Mouse (Mus musculus) hindbrain, embryonic 16.5 days (tissue): ENCODE measurements around the gene Gm21974. TPM values are rescaled to one million over a fixed set of nuclear protein-coding genes. Genes with fewer than 3 reads are reported as not detected.
"Not testable (repeated sequence)": the region's sequence is repeated elsewhere in the genome, so short reads cannot be mapped to it uniquely, and the experiment has no call there.

Source experiments
- ATAC-seq: fragments of 200-750 bp; cut with Nextera tagmentation; 2 replicates; pipeline ENCODE4 v1.8.0; 2017; ENCODE audit warnings: moderate TSS enrichment, moderate library complexity
- H3K27ac ChIP-seq: fragments of 300-500 bp; sonication (generic); 2 replicates; pipeline ENCODE4 v1.5.1; 2014; ENCODE audit warnings: low read depth, mild to moderate bottlenecking, control low read depth, low read length, moderate library complexity
- H3K27me3 ChIP-seq: fragments of 300-500 bp; sonication (generic); replicated peaks from 2 replicates; pipeline ENCODE4 v1.6.1; 2014; ENCODE audit warnings: low read length; ENCODE audit not compliant: control insufficient read depth, insufficient read depth
- H3K36me3 ChIP-seq: fragments of 300-500 bp; sonication (generic); 2 replicates; pipeline ENCODE4 v1.6.1; 2014; ENCODE audit warnings: mild to moderate bottlenecking, low read length, moderate library complexity, mixed read lengths; ENCODE audit not compliant: control insufficient read depth, insufficient read depth
- H3K4me1 ChIP-seq: fragments of 300-500 bp; sonication (generic); 2 replicates; pipeline ENCODE4 v1.6.1; 2014; ENCODE audit warnings: low read depth, low read length; ENCODE audit not compliant: control insufficient read depth, insufficient read depth
- H3K4me2 ChIP-seq: fragments of 300-500 bp; sonication (generic); 2 replicates; pipeline ENCODE4 v1.6.1; 2014; ENCODE audit warnings: mild to moderate bottlenecking, low read length, control low read depth, moderate library complexity
- H3K4me3 ChIP-seq: fragments of 300-500 bp; sonication (generic); 2 replicates; pipeline ENCODE4 v1.5.1; 2014; ENCODE audit warnings: mild to moderate bottlenecking, low read length, control low read depth, moderate library complexity
- H3K9ac ChIP-seq: fragments of 300-500 bp; sonication (generic); 2 replicates; pipeline ENCODE4 v1.6.1; 2014; ENCODE audit warnings: low read depth, mild to moderate bottlenecking, control low read depth, low read length, moderate library complexity
- H3K9me3 ChIP-seq: fragments of 300-500 bp; sonication (generic); 2 replicates; pipeline ENCODE4 v1.6.1; 2014; ENCODE audit warnings: mild to moderate bottlenecking, low read length, moderate library complexity; ENCODE audit not compliant: control insufficient read depth
- WGBS: fragments of 180-500 bp; shearing (Covaris S2); extraction: QIAGEN DNeasy Blood & Tissue Kit; methylation state at CpG from one replicate; pipeline ENCODE4 v1.1.7; 2014; 5-methylcytosine and 5-hydroxymethylcytosine counted together
- polyA plus RNA-seq: library from polyadenylated mRNA; unstranded; fragments of >200 nt; fragmentation: Nextera tagmentation; extraction: Ambion mirVana; gene quantifications from 2 replicates; pipeline ENCODE4 v1.2.1, GENCODE M21; 2015

Gm21974 gene
- not detected in 2 replicates for polyA plus RNA-seq

DNA sequence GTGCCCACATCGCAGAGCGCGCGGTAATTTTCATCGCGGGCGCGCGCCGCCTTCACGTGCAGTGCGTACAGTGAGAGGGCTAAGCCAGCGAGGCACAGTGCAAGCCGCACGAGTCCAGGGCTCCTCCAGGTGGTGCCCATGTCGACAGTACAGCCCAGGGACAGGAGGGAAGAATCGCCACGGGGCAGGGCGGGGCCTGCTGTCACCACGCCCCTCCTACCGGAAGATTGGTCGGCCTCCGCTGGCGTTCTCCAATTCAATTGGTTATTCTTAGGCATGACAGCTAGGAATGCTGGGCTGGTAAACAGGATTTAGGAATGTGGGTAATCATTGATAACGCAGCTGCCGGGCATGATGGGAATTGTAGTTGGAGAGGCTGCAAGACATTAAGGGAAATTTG is at the start of gene Gm21974, which contains the start of gene Vkorc1:
Gene Gm21974, minus strand, starts transcription at position 13 of the 400 bp plus-strand sequence.
Gene Vkorc1, minus strand, starts transcription at position 176 of the 400 bp plus-strand sequence.
- peaks cover 7% of the 10 kb centered on the region for H3K4me1 ChIP-seq
- H3K4me2 ChIP-seq: peak within 1 kb of the TSS; percentile 88
- no peaks in the 10 kb centered on the region for H3K36me3 ChIP-seq
- peak within 1 kb of the TSS; percentile 75 for H3K9ac ChIP-seq
- H3K4me3 ChIP-seq: peak within 1 kb of the TSS; percentile 79
- H3K9me3 ChIP-seq: no peaks in the 10 kb centered on the region
- peak within 1 kb of the TSS; percentile 80 for H3K27ac ChIP-seq
- peak; percentile 98 for ATAC-seq
- 0% methylated on average over 26 of the region's 26 CpGs for WGBS
- no peaks in the 10 kb centered on the region for H3K27me3 ChIP-seq

DNA sequence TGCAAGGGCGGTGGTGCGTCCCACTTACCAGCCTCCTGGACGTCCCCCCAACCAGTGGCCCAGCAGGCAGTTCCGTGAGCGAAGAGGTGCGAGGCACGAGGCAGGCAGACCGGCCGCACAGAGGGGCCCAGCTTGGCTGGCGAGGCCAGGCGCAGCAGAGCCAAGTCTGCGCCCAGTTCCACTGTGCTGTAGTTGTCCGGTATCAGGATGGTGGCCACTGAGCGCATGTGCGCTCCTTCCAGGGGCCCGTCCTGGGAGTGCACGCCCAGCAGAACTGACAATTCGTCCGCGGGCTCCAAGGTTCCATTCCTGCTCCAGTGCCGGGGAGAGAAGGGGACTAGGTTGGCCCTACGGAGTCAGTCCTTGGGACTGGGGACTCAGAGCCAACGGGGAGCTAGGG is 49.4 kb upstream of the Gm21974 start:
- H3K4me2 ChIP-seq: peak overlapping the region; percentile 25; the same call in 1 of the 2 replicates

DNA sequence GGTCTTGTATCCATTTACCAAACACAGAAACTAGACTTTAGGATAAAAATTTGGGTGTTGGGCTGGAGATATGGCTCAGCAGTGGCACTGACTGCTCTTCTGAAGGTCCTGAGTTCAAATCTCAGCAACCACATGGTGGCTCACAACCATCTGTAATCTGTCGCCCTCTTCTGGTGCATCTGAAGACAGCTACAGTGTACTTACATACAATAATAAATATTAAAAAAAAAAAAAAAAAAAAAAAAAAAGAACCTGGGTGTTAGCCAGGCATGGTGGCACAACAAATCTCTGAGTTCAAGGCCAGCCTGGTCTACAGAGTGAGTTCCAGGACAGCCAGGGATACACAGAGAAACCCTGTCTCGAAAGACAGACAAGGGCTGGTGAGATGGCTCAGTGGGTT is 46.8 kb upstream of the Gm21974 start:
- H3K9ac ChIP-seq, H3K36me3 ChIP-seq, H3K4me3 ChIP-seq, H3K27ac ChIP-seq, H3K9me3 ChIP-seq, H3K4me1 ChIP-seq, H3K4me2 ChIP-seq, ATAC-seq: not testable (repeated sequence)
- 64% methylated on average over 2 of the region's 2 CpGs for WGBS
- H3K27me3 ChIP-seq: peaks cover 17% of the 10 kb centered on the region

More for the DNA sequence above, 49.4 kb upstream of the Gm21974 start:
- Histone ChIP-seq H3K4me1 (no peaks in the 10 kb centered on the region), H3K4me3 (no peak overlapping the region), H3K9me3 (no peaks in the 10 kb centered on the region), H3K27ac (no peak overlapping the region), H3K9ac (no peak overlapping the region), H3K36me3 (no peaks in the 10 kb centered on the region), H3K27me3 (peaks cover 17% of the 10 kb centered on the region)
- WGBS: 12% methylated on average over 23 of the region's 23 CpGs
- no peak for ATAC-seq

DNA sequence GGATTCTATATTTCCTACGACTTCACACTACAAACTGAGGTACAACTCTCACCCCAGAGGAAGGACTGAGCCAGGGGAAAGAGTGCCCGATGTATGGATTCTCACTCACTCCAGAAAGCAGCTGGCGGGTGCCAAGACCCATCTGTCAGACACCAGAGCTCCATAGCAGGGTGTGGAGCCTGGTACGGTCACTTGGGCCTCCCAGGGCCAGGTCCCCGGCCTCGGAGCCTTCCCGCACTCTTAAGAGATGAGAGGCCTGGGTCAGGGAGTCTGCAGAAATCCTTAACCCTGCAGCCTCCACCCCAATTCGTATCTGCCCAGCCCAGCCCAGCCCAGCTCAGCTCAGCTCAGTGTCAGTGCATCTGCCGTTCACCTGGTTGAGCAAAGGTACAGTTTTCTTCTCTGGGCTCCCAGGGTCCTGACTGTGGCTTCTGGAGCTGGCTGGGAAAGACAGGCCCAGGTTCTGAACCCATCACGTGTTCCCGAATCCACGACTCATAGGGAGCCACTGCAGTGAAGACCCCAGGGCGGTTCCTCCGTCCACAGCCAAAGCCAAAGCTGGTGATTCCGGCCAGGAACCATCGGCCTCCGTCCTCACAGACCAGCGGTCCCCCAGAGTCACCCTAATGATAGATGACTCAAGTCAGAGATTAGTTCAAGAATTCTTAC is 41.1 kb upstream of the Gm21974 start:
- no peaks in the 10 kb centered on the region for H3K9me3 ChIP-seq
- ATAC-seq: 0 out of 2 replicates have a peak, but pooled peaks have one; percentile 2
- peak overlapping the region; percentile 93 for H3K4me2 ChIP-seq
- peaks cover 12% of the 10 kb centered on the region for H3K4me1 ChIP-seq
- H3K36me3 ChIP-seq: no peaks in the 10 kb centered on the region
- WGBS: 53% methylated on average over 18 of the region's 18 CpGs
- peak overlapping the region; percentile 90 for H3K27ac ChIP-seq
- H3K9ac ChIP-seq: peak overlapping the region; percentile 93
- H3K4me3 ChIP-seq: peak overlapping the region; percentile 85
- H3K27me3 ChIP-seq: no peaks in the 10 kb centered on the region; the same call in 1 of the 2 replicates

DNA sequence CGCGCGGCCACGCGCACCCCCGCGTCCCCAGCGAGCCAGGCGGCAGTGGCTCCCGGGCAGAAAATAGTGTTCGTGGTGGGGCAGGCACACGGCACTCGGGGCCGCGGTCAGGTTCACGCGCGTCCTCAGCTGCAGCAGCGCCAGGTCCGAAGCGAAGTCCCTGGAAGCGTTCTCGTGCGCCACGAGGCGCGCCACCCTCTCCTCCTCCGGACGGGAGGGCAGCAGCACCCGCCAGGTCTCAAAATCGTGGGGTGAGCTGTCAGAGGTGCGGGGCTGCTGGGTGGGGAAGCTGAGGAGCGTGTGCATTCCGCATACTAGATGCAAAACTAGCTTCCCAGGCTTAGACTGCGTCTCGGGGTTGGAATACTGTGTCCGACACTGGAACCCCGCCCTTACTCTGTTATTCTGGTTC is 40.5 kb upstream of the Gm21974 start:
- peak overlapping the region; percentile 85 for H3K4me3 ChIP-seq
- WGBS: under 1% methylated on average over 34 of the region's 38 CpGs
- no peaks in the 10 kb centered on the region; the same call in 1 of the 2 replicates for H3K27me3 ChIP-seq
- ATAC-seq: peak; percentile 83
- peak overlapping the region; percentile 93 for H3K9ac ChIP-seq
- peak overlapping the region; percentile 90 for H3K27ac ChIP-seq
- H3K4me1 ChIP-seq: peaks cover 12% of the 10 kb centered on the region
- peak overlapping the region; percentile 93 for H3K4me2 ChIP-seq
- H3K36me3 ChIP-seq: no peaks in the 10 kb centered on the region
- no peaks in the 10 kb centered on the region for H3K9me3 ChIP-seq

DNA sequence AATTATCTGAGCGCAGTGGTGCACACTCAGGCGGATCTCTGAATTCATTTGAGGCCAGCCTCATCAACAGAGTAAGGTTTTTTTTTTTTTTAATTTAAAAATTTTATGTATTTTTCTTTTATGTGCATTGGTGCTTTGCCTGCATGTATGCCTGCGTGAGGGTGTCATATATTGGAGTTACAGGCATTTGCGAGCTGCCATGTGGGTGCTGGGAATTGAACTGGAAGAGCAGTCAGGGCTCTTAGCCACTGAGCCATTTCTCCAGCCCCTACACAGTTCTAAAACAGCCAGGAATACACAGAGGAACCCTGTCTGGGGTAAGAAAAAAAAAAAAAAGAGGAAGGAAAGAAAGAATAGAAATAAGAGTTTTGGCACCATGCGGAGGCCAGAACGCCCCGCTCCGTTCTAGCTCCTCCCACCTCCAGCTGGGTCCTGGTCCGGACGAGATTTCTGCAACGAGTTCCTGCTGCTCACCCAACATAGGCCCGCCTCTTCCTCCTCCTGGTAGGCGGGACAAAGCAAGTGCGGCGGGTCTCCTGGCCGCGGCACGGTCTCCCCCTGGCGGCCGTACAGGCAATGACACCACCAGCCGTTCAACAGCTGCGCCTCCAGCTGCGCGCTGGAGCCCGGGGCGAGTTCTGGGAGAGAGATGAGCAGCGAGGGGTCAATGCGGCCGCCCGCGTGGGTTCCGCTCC is 39.9 kb upstream of the Gm21974 start:
- peak; percentile 96 for ATAC-seq
- Histone ChIP-seq H3K27me3 (peaks cover 4% of the 10 kb centered on the region), H3K9me3 (no peaks in the 10 kb centered on the region), H3K4me2 (peak overlapping the region; percentile 93), H3K27ac (peak overlapping the region; percentile 90), H3K36me3 (no peaks in the 10 kb centered on the region), H3K9ac (peak overlapping the region; percentile 93), H3K4me1 (peaks cover 12% of the 10 kb centered on the region), H3K4me3 (peak overlapping the region; percentile 85)
- WGBS: 6% methylated on average over 31 of the region's 32 CpGs

DNA sequence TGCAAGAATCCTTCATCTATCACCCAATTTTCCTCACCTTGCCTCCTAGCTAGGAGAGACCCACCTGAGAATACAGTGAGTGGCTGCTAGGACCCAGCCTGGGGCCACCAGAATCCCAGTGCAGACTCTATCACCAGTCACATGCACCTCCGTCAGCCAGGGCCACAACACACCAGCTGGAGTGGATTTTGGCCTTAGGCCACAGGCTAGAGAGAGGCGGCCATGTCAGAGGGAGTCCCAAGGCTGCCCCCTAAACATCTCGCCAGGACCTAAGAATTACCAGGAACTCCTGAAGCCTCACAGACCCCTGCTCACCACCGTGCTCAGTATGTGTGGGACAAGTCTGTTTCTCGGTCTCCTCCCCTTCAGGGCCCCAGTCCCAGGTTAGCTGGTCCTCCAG is 38.8 kb upstream of the Gm21974 start:
- 90% methylated on average over 5 of the region's 5 CpGs for WGBS
- Histone ChIP-seq H3K36me3 (no peaks in the 10 kb centered on the region), H3K9me3 (no peaks in the 10 kb centered on the region), H3K4me2 (no peak overlapping the region), H3K4me1 (peaks cover 12% of the 10 kb centered on the region), H3K27ac (no peak overlapping the region), H3K9ac (no peak overlapping the region), H3K4me3 (no peak overlapping the region), H3K27me3 (peaks cover 6% of the 10 kb centered on the region)
- no peak for ATAC-seq

DNA sequence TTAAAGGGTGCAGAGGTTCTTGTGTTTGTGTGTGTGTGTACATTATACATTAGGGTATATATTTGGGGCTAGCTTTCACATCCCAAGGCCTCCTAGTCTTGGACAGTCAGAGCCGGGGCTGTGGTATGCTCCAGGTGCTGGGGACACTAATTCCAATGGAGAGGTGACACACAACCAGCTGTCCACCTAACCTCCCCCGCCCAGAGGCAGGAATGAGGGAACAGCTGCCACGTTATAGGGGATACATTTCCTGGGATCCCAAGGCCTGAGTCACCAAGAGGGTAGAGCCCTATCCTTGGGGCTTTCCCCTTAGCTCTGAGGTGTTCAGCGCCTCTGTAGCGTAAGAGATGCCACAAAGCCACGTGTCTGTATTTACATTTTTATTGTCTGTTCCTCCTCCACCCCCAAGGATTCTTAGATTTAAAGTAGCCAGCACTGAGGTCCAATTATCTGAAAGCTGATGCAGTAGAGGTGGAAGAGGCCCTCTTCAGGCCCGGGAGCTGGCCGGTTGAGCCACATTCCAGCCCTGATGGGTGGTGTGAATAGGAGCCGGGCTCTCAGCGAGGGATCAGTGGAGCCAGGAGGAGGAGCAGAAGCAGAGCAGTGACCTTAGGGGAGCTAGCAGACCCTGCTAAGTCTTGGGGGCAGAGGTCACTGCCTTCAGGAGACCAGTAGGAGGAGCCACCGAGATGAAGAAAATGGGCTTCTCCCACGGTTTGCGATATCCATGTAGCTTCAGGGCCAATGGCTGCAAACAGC is 37.2 kb upstream of the Gm21974 start:
- H3K4me2 ChIP-seq: no peak overlapping the region
- H3K36me3 ChIP-seq: no peaks in the 10 kb centered on the region
- H3K4me1 ChIP-seq: peaks cover 12% of the 10 kb centered on the region
- 21% methylated on average over 13 of the region's 13 CpGs for WGBS
- peaks cover 10% of the 10 kb centered on the region for H3K27me3 ChIP-seq
- no peak for ATAC-seq
- H3K9ac ChIP-seq: no peak overlapping the region
- no peak overlapping the region for H3K27ac ChIP-seq
- no peak overlapping the region for H3K4me3 ChIP-seq
- H3K9me3 ChIP-seq: no peaks in the 10 kb centered on the region
